Mouse (Mus musculus): ENCODE measurements around the gene H2-Ab1.

H2-Ab1 gene

GRCm38 (mm10) chr17:34239601-34240041 is 17.9 kb upstream of the H2-Ab1 start:
- peak; percentile 53 for DNase-seq (ENCODE audit: low read depth, low spot score)

- no peak for DNase-seq (ENCODE audit: low read depth, low spot score)
These were observed 17.1 kb upstream of the H2-Ab1 start for GRCm38 (mm10) chr17:34240366-34240765.

GRCm38 (mm10) chr17:34240916-34241315 is 16.6 kb upstream of the H2-Ab1 start:
- DNase-seq (ENCODE audit: low read depth, low spot score), result no peak

DNA sequence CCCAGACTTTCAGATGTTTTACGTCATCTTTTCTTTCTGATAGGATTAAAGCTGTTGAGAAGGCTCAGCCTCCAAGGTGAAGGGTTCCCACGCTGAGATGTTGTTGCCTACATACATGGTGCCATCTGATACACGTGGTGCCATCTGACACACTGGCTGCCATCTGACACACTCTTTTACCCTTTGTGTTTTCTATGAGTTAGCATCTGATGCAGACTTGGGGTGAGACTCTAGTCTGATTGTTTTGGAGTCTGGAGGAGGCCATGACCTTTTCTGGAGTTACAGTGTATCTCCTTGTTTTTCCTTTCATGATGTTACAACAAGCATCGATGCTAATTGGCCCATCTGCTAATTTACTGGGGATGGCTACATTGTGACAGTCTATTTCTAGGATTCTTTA is 12.8 kb upstream of the H2-Ab1 start:
- DNase-seq (ENCODE audit: low read depth, low spot score), result no peak

DNA sequence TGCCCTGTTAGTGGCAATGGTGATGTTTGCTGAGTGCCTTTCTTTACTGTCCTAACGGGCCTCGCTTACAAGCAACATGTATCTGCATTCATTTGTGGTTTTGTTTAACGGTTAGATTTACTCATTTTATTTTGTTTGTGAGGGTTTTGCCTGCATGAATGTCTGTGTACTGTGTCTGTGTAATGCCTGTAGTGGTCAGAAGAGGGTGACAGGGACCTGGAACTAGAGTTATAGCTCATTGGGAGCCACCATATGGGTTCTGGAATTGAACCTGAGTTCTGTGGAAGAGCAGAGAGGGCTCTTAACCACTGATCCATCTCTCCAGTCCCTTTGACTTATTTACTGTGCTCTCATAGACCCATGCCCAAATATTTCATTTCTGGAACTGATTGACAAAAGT is 10.4 kb upstream of the H2-Ab1 start:
- no peak for DNase-seq (ENCODE audit: low read depth, low spot score)

- DNase-seq (ENCODE audit: low read depth, low spot score), result no peak
These were observed 8.7 kb upstream of the H2-Ab1 start for GRCm38 (mm10) chr17:34248764-34249163.

DNA sequence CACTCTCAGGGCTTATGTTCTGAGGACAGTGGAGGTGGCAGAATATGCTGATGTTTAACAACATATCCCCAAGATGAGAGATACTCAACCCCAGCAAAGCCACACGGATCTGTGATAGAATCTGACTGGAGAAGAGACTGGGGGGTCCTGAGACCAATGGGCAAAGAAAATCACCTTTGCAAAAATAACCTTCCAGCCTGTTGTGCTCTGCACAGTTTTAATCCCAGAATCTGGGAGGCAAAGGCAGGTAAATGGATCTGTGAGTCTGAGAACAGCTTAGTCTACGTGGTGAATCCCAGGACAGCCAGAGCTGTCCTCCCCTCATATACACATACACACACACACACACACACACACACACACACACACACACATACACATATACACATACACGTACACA is 8.1 kb upstream of the H2-Ab1 start:
- DNase-seq (ENCODE audit: low read depth, low spot score), result no peak

DNA sequence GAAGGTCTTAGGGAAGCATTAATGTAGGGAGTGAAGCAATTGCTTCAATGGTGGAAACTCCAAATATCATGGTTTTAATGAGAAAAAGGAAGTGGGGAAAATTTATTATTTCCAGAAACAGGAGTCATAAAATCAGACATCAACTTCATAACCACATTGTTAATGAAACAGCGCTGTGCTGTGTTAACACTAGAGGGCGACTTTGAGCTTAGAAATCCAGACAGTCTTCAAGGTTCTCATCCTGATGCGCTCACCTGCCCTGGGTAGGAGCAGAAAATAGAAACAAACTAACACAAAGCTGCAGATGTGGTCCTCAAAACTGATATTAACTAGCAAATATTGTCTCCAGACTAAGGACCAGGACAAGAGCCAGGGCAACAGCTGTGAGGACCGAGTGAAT is 7.6 kb upstream of the H2-Ab1 start:
- peak; percentile 75 for DNase-seq (ENCODE audit: low read depth, low spot score)

DNA sequence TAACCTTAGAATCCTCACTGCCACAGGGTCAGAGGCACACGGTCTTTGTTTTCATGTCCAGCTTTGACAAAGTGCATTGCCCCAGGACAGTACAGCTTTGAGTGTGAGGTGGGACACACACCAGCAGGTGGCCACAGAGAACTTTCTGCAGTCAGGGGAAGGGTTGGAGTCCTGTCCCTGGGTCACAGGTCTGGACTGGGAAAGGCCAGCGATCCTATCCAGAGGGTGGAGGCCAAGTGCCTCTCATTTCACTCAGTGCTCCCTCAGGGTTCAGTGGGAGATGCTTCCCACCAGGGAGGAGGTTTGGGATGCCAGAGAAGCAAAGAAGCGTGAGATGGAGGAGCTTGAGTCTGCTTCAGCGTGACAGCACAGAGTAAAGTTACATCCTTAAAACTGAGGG is 5.8 kb upstream of the H2-Ab1 start:
- no peak for DNase-seq (ENCODE audit: low read depth, low spot score)

- no peak for DNase-seq (ENCODE audit: low read depth, low spot score)
These were observed 988 bp upstream of the H2-Ab1 start for GRCm38 (mm10) chr17:34256501-34256900.

DNA sequence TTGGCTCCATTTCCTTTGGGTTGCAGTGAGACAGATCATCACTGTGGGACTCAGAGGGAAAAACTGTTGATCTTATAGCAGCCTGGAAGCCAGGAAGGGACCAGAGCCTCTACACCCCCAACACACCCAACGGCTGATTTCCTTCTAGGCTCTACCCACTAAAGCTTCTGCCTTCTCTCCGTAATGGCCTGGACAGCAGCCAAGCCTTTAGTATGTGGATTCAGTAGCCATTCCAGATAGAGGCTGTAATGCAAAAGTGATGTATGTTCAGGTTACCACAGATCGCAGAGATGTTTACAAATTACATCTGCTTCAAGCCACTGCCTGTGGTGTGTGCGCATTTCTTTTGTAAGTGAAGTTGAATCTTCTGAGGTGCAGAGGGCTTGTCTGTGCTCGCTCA is 3.1 kb downstream of the H2-Ab1 start:
- no peak for DNase-seq (ENCODE audit: low read depth, low spot score)

GRCm38 (mm10) chr17:34261502-34261901 is 4.0 kb downstream of the H2-Ab1 start:
- DNase-seq (ENCODE audit: low read depth, low spot score), result peak; percentile 86

- DNase-seq (ENCODE audit: low read depth, low spot score), result peak; percentile 86
These were observed 5.6 kb downstream of the H2-Ab1 start for GRCm38 (mm10) chr17:34263068-34263467.

DNA sequence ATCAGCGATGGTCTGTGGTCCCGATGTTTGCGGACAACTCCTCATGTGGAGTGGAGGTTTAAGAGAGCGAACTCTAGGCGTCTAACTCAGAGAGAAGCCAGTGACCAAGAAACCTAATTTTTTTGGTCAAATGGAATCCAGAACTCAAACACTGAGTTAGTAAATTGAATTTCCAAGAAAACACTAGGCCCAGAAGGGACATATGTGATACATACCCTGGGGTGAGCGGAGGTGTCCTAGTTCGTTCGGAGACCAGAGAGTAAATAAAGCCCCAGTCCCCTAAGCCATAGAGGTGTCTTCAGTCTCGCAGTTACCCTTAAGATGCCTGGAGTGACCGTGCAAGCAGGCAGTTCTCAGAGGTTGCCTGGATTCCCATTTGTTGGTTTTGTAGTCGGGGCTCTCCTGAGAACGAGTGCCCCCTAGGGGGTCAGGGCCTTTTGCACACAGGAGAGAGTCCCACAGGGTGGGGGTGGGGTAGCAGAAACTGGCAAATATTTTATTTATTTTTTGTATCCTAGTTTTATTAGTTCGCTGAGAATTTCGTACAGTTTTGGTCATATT is 6.4 kb downstream of the H2-Ab1 start:
- DNase-seq (ENCODE audit: low read depth, low spot score), result peak; percentile 41

DNA sequence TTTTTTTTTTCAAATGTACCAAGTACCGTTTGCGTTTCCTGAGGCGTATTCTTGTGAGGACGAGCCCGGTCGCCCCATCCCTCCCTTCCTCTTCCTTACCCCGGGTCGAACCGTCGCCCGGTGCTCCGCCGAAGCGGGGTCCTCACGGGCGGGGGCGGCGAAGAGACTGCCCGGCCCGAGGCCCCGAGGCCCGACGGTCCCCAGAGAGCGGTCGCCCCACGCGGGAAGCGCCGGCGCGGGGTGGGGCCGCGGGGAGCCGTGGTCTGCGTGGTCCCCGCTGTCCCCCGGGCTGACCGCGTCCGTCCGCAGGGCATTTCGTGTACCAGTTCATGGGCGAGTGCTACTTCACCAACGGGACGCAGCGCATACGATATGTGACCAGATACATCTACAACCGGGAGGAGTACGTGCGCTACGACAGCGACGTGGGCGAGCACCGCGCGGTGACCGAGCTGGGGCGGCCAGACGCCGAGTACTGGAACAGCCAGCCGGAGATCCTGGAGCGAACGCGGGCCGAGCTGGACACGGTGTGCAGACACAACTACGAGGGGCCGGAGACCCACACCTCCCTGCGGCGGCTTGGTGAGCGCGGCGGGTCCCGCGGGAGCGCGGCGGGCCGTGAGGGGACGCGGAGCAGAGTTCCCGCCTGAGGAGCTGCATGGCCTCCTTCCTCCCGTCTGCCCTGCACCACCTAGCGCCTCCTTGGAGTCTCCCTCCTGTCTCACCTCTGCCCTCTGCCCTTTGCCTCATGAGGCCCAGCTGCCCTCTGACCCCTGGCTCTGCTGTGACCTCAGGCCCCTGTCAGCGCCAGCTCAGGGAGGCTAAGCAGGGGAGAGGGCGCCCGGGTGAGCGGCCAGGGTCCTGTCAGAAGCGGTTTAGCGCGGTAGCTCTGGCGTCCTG is 7.2 kb downstream of the H2-Ab1 start:
- peak; percentile 39 for DNase-seq (ENCODE audit: low read depth, low spot score)

DNA sequence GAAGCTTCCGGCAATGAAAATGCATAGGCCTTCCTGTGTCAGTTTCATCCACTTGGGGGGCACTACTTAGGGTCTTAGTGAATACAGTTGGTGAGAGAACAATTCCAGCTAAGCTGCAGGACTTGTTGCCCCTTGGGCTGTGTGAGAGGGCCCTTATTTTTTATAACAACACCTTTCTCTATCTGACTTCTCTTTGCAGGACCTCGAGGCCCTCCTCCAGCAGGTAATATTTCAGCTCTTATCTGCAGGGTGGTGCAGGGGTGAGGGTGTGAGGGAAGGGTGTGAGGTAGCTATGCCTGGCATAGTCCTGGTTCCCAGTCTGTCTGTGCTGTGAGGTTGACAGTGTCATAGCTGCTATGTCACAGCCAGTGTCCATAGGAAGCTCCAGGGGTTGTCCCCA is 10.8 kb downstream of the H2-Ab1 start:
- no peak for DNase-seq (ENCODE audit: low read depth, low spot score)

GRCm38 (mm10) chr17:34268748-34269147 is 11.3 kb downstream of the H2-Ab1 start:
- DNase-seq (ENCODE audit: low read depth, low spot score), result no peak

GRCm38 (mm10) chr17:34269817-34270216 is 12.3 kb downstream of the H2-Ab1 start:
- no peak for DNase-seq (ENCODE audit: low read depth, low spot score)

GRCm38 (mm10) chr17:34270230-34270629 is 12.7 kb downstream of the H2-Ab1 start:
- no peak for DNase-seq (ENCODE audit: low read depth, low spot score)

DNA sequence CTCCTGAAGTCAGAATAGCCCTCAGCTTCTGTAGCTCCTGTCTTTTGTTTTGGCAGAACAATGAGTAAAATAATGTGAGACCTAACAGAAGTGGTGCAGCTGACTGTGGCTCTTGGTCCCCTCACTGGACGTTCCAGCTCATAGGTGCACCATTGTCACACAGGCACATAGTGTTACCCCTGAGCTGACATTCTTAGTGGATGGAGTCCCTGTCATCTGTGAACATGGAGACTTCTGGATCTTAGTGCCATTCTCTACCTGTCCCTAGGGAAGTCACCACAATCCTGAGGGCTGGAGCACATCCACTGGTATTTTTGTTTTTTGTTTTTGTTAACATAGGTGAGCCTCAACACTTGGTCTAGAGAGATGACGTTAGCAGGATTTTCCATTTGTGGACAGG is 13.5 kb downstream of the H2-Ab1 start:
- no peak for DNase-seq (ENCODE audit: low read depth, low spot score)

- DNase-seq (ENCODE audit: low read depth, low spot score), result no peak
These were observed 14.6 kb downstream of the H2-Ab1 start for GRCm38 (mm10) chr17:34272102-34272501.

- DNase-seq (ENCODE audit: low read depth, low spot score), result no peak
These were observed 23.1 kb downstream of the H2-Ab1 start for GRCm38 (mm10) chr17:34280499-34281038.

DNA sequence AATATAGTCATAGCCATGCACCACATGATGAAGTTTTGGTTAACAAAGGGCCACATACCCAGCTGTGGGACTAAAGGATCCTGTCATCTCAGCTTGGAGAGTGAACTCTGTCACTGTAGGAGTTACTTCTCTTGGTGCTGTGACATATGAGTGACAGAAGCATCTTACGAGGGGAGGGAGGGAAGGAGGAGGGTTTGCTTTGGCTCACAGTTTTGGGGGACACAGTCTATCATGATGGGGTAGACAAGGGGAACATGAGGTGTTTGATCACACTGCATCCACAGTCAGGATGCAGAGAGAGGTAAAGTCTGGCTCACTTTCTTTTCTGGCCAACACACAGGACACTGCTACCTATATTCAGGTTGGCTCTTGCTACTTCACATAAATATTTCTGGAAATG is 24.3 kb downstream of the H2-Ab1 start:
- no peak for DNase-seq (ENCODE audit: low read depth, low spot score)
